Mouse (Mus musculus): ENCODE measurements around the gene Apeh. TPM values are rescaled to one million over a fixed set of nuclear protein-coding genes. Genes with fewer than 3 reads are reported as not detected.
A peak's percentile ranks its signal among the peaks of the same experiment; 100 is the strongest.

Apeh gene
- polyA plus RNA-seq, 1 experiment from 2014 or later: 32.8 TPM

DNA sequence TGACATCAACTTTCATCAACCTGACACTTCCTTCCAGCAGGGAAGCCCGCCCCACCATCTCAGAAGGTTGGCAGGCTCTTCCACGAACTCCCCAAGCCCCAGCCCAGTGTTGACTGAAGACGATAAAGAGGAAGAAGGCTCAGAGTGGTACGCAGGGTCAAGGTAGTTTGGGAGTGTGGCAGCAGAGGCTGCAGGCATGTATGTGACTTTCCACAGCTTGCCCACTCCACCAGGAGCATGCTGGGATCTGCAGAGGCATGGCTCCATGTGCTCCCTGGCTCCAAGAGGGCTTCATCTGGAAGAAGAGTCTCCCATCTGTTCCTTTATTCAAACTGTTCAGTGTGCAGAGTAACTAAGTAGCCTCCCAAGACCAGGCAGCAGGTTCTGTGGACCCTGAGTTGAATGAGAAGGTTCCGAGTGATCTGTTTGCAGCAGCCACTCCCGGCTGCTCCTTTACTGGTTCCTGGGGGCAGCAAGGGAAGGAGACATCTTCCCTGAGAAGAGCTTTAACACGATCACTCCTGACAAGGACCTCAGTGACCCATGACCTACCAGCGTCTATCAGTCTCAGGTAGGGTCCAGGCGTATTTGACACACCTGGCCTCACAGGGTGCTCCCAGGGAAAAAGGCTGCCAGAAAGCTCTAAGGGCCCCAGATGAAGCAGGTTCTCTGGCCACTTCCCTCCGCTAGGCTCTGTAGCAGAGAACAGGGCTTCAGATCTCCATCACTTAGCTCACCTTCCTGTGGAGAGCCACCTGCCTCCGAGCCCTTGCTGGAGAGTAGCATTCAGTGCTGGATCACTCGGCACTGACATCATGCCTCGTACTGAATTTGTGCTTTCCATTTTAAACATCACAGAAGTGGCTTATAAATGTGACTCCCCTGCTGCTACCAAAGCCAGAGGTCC is 34.9 kb upstream of the Apeh start:
- 83% methylated on average over 13 of the region's 13 CpGs for WGBS (ENCODE audit: missing documents)
- no peak overlapping the region for H3K4me3 ChIP-seq (ENCODE audit: inconsistent target)
- no peaks in the 10 kb centered on the region for H3K36me3 ChIP-seq (ENCODE audit: inconsistent target)
- no peaks in the 10 kb centered on the region for H3K79me2 ChIP-seq (ENCODE audit: inconsistent target)
- no peak overlapping the region for H3K27ac ChIP-seq

DNA sequence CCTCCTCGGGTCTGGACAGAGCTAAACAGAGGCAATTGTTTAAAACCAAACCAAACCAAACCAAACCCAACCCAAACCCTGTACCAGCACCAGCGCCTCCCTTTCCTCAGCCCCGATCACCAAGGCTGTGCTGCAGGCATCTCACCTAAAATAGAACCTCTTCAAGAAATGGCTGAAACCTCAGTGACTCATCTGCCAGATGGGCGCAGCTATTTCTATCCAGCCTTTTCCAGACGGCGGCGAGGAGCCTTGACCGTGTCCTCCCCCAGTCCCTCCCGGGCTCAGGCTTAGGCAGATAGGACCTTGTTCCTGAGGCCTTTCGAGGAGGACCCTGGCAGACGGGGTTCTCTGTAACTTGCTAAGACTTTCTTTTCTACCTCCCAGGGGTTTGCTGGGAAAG is 33.8 kb upstream of the Apeh start:
- H3K79me2 ChIP-seq (ENCODE audit: inconsistent target): no peaks in the 10 kb centered on the region
- no peaks in the 10 kb centered on the region for H3K36me3 ChIP-seq (ENCODE audit: inconsistent target)
- 81% methylated on average over 11 of the region's 11 CpGs for WGBS (ENCODE audit: missing documents)
- H3K4me3 ChIP-seq (ENCODE audit: inconsistent target): no peak overlapping the region
- no peak overlapping the region for H3K27ac ChIP-seq

DNA sequence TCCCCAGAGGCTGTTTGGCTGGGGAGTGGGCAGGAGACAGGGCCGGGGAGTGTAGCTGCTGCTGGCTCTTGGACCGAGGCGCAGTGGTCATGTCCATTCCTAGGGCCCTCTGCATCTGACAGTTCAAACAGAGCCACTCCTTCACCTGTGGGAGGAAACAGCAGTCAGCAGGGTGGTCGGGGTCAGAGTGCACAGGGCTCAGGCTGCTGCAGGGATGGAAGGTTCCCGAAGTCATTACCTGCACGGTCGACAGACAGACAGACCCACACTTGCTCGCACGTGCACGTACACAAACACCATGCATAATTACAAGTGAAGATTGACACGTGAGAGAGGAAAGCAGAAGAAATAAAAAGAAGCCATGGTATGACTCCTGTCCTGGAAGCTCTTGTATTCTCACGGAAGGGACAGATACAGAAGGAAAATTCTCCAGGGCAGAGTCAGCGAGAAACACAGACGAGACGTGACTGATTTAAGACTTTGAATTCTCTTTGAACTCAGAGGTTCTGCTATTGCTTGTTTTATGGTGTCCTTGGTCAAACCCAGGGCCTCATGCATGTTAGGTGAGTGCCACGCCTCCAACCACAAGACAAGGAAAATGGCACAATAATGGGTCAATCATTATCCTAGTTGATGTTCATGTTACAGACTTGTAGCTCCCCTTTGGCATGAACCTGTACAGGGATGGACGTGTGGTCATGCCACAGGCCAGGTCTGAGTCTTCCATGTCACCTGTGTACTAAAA is 32.2 kb upstream of the Apeh start:
- H3K36me3 ChIP-seq (ENCODE audit: inconsistent target): no peaks in the 10 kb centered on the region
- no peak overlapping the region for H3K27ac ChIP-seq
- WGBS (ENCODE audit: missing documents): 92% methylated on average over 16 of the region's 17 CpGs
- H3K4me3 ChIP-seq (ENCODE audit: inconsistent target): no peak overlapping the region
- no peaks in the 10 kb centered on the region for H3K79me2 ChIP-seq (ENCODE audit: inconsistent target)

DNA sequence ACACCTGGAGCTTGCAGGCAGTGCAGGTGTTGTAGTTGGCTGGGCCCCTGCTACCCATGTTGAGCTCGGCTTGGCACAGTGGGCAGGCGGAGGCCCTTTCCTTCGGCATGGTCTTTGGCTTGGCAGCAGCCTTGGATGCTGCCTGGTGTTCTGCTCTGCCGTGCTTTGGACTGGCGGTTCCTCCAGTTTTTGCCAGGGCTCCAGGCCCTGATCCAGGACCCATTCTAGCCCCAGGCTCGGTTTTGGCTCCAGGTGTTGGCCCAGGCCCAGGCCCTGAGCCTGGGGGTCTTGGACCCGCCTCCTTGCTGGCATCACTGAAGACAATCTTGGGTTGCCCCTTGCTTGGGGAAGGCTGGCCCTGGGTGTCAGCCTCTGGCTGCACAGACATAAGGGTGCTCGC is 31.3 kb upstream of the Apeh start:
- Histone ChIP-seq H3K27ac (no peak overlapping the region), H3K36me3 (ENCODE audit: inconsistent target) (no peaks in the 10 kb centered on the region), H3K4me3 (ENCODE audit: inconsistent target) (no peak overlapping the region), H3K79me2 (ENCODE audit: inconsistent target) (no peaks in the 10 kb centered on the region)
- WGBS (ENCODE audit: missing documents): 98% methylated on average over 8 of the region's 8 CpGs

GRCm38 (mm10) chr9:108123916-108124315 is 29.5 kb upstream of the Apeh start:
- no peaks in the 10 kb centered on the region for H3K79me2 ChIP-seq (ENCODE audit: inconsistent target)
- H3K4me3 ChIP-seq (ENCODE audit: inconsistent target): no peak overlapping the region
- H3K27ac ChIP-seq: peak overlapping the region; percentile 73
- no peaks in the 10 kb centered on the region for H3K36me3 ChIP-seq (ENCODE audit: inconsistent target)
- 86% methylated on average over 3 of the region's 4 CpGs for WGBS (ENCODE audit: missing documents)

- Histone ChIP-seq H3K36me3 (ENCODE audit: inconsistent target) (no peaks in the 10 kb centered on the region), H3K4me3 (ENCODE audit: inconsistent target) (no peak overlapping the region), H3K79me2 (ENCODE audit: inconsistent target) (no peaks in the 10 kb centered on the region), H3K27ac (peak overlapping the region; percentile 92)
- WGBS (ENCODE audit: missing documents): 72% methylated on average over 8 of the region's 10 CpGs
Observed at GRCm38 (mm10) chr9:108121170-108121969, 27.0 kb upstream of the Apeh start.

- H3K79me2 ChIP-seq (ENCODE audit: inconsistent target): no peaks in the 10 kb centered on the region
- no peaks in the 10 kb centered on the region for H3K36me3 ChIP-seq (ENCODE audit: inconsistent target)
- H3K4me3 ChIP-seq (ENCODE audit: inconsistent target): no peak overlapping the region
- peak overlapping the region; percentile 92 for H3K27ac ChIP-seq
- WGBS (ENCODE audit: missing documents): 30% methylated on average over 8 of the region's 8 CpGs
Observed at GRCm38 (mm10) chr9:108120671-108121070, 26.3 kb upstream of the Apeh start.

DNA sequence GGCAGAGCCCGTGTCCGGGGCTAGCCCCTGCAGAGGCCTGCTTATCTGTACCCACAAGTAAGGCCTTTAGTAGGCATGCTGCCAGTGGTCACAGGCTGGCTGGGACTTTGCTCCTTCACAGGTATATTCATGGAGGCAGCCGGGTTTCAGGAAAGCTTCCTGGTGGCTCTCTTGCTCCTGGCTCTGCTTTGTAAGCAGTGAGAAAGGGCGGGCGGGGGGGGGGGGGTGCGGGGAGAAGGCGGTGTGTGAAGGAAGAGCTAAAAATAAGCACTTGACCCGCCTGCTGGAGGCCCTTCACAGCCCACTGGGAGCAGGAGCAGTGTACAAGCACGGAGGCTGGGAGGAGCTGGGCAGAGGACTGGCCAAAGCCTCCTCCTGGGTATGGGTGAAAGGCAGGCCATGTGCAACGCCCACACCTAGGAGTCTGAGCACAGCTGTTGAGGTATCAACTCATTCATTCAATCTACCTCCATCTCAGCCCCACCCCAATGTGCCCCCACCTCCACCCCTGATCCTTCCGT is 25.5 kb upstream of the Apeh start:
- H3K36me3 ChIP-seq (ENCODE audit: inconsistent target): no peaks in the 10 kb centered on the region
- 44% methylated on average over 10 of the region's 11 CpGs for WGBS (ENCODE audit: missing documents)
- H3K27ac ChIP-seq: peak overlapping the region; percentile 92
- H3K79me2 ChIP-seq (ENCODE audit: inconsistent target): no peaks in the 10 kb centered on the region
- H3K4me3 ChIP-seq (ENCODE audit: inconsistent target): no peak overlapping the region

- H3K36me3 ChIP-seq (ENCODE audit: inconsistent target): no peaks in the 10 kb centered on the region
- no peak overlapping the region for H3K4me3 ChIP-seq (ENCODE audit: inconsistent target)
- no peaks in the 10 kb centered on the region; the same call in 1 of the 2 replicates for H3K79me2 ChIP-seq (ENCODE audit: inconsistent target)
- WGBS (ENCODE audit: missing documents): 85% methylated on average over 4 of the region's 4 CpGs
- no peak overlapping the region for H3K27ac ChIP-seq
Observed at GRCm38 (mm10) chr9:108117143-108117542, 22.7 kb upstream of the Apeh start.

GRCm38 (mm10) chr9:108115290-108116077 is 21.1 kb upstream of the Apeh start:
- no peak overlapping the region for H3K4me3 ChIP-seq (ENCODE audit: inconsistent target)
- WGBS (ENCODE audit: missing documents): 96% methylated on average over 38 of the region's 43 CpGs
- H3K27ac ChIP-seq: no peak overlapping the region
- peaks cover 4% of the 10 kb centered on the region for H3K79me2 ChIP-seq (ENCODE audit: inconsistent target)
- no peaks in the 10 kb centered on the region for H3K36me3 ChIP-seq (ENCODE audit: inconsistent target)

GRCm38 (mm10) chr9:108112719-108113340 is 18.4 kb upstream of the Apeh start:
- H3K4me3 ChIP-seq (ENCODE audit: inconsistent target): no peak overlapping the region
- H3K27ac ChIP-seq: no peak overlapping the region
- no peaks in the 10 kb centered on the region for H3K36me3 ChIP-seq (ENCODE audit: inconsistent target)
- WGBS (ENCODE audit: missing documents): 92% methylated on average over 18 of the region's 18 CpGs
- peaks cover 30% of the 10 kb centered on the region for H3K79me2 ChIP-seq (ENCODE audit: inconsistent target)

GRCm38 (mm10) chr9:108111593-108112121 is 17.3 kb upstream of the Apeh start:
- H3K4me3 ChIP-seq (ENCODE audit: inconsistent target): no peak overlapping the region
- WGBS (ENCODE audit: missing documents): 77% methylated on average over 17 of the region's 17 CpGs
- H3K27ac ChIP-seq: peak overlapping the region; percentile 91; the same call in 1 of the 2 replicates
- peaks cover 42% of the 10 kb centered on the region for H3K79me2 ChIP-seq (ENCODE audit: inconsistent target)
- peaks cover 8% of the 10 kb centered on the region; the same call in 1 of the 2 replicates for H3K36me3 ChIP-seq (ENCODE audit: inconsistent target)

DNA sequence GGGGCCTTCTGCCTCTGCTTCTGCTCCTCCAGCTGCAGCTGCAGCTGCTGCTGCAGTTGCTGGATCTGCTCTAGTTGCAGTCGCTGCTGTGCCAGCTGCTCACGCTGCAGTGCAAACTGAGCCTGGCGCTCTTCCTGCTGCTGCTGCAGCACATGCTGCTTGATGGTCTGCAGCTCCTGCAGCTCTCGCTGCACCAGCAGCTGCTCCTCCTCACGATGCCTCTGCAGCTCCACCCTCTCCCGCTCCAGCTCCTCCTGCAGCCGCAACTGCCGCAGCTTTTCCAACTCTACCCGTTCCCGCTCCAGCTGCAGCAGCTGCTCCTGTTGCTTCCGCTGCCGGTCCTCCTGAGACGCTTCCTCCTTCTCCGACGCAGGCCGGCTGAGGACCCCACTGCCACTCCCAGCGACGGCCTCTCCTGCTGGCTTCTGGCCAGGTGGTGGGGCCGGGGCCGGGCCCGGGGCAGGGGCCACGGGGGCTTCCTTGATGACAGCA is 16.7 kb upstream of the Apeh start:
- peak overlapping the region; percentile 91 for H3K27ac ChIP-seq

More for the DNA sequence above, 16.7 kb upstream of the Apeh start:
- peak overlapping the region; percentile 84 for H3K4me3 ChIP-seq (ENCODE audit: inconsistent target)
- H3K79me2 ChIP-seq (ENCODE audit: inconsistent target): peaks cover 47% of the 10 kb centered on the region
- WGBS (ENCODE audit: missing documents): 13% methylated on average over 22 of the region's 22 CpGs
- peaks cover 11% of the 10 kb centered on the region; the same call in 1 of the 2 replicates for H3K36me3 ChIP-seq (ENCODE audit: inconsistent target)
